Comparison of ENCODE assay signal across 8 mouse cellular contexts in genomic region chr11:57467159-57468110, GRCm38 (mm10). TPM values are rescaled to one million over a fixed set of nuclear protein-coding genes. Genes with fewer than 3 reads are reported as not detected.
DNase-seq lines count a peak whose midpoint lies in the region; ATAC-seq lines count a peak whose summit lies in the region.

No protein-coding gene starts in this region.

- H3K9ac ChIP-seq in forebrain, embryonic 15.5 days (replicated peaks) = peak overlapping the region; percentile 34; the same call in 1 of the 2 replicates

- ATAC-seq in forebrain, embryonic 15.5 days (replicated peaks) = peak; percentile 94
- peak; percentile 80 to 82 for ATAC-seq in hematopoietic stem cell, adult 5-6 weeks (replicated peaks in 1 of 2; ENCODE audit: insufficient read depth in 1 of 2, low FRiP score in 2 of 2, low TSS enrichment in 1 of 2, low read depth in 1 of 2, poor library complexity in 2 of 2, severe bottlenecking in 2 of 2)

- H3K27me3 ChIP-seq in forebrain, embryonic 15.5 days = no peaks in the 10 kb centered on the region

- H3K4me2 ChIP-seq in forebrain, embryonic 15.5 days (replicated peaks) = no peak overlapping the region

- no peaks in the 10 kb centered on the region for H3K36me3 ChIP-seq in forebrain, embryonic 15.5 days

- no peaks in the 10 kb centered on the region for H3K9me3 ChIP-seq in forebrain, embryonic 15.5 days

- 56% methylated on average over 23 of the region's 23 CpGs for WGBS in forebrain, embryonic 15.5 days

- peak; percentile 63 for DNase-seq in Muller cell, postnatal 12 days (ENCODE audit: inconsistent ontology term)
- DNase-seq in c-Kit-positive CD71-positive TER-119-positive erythroid progenitor cells, embryonic 14.5 days (ENCODE audit: low spot score) = peak; percentile 41
- peak; percentile 34 for DNase-seq in layer of hippocampus, adult 9-11 months
- peak; percentile 73 for DNase-seq in lung, postnatal 14 days
- DNase-seq in retina, postnatal 1 day = peak; percentile 87
- DNase-seq in urinary bladder, postnatal 25 days (ENCODE audit: low spot score) = peak; percentile 62

- H3K4me3 ChIP-seq in forebrain, embryonic 15.5 days = no peak overlapping the region

- H3K4me1 ChIP-seq in forebrain, embryonic 15.5 days = peaks cover 5% of the 10 kb centered on the region; the same call in 1 of the 2 replicates

- H3K27ac ChIP-seq in forebrain, embryonic 15.5 days (replicated peaks) = no peak overlapping the region

RNA-seq across cellular contexts. Expression of gene Fam114a2, which starts 51.0 kb away (rescaled TPM):
- polyA plus RNA-seq in forebrain, embryonic 15.5 days (2015; fragmentation: Nextera tagmentation; extraction: Ambion mirVana) = 107 and 111 TPM in 2 replicates
- 49.3 and 51.9 TPM in 2 replicates for total RNA-seq in hematopoietic stem cell, adult 5-6 weeks (2017)

RNA-seq across cellular contexts. Expression of gene Mfap3, which starts 51.0 kb away (rescaled TPM):
- 71.7 and 75.5 TPM in 2 replicates for polyA plus RNA-seq in forebrain, embryonic 15.5 days (2015; fragmentation: Nextera tagmentation; extraction: Ambion mirVana)
- 28.2 and 33.5 TPM in 2 replicates for total RNA-seq in hematopoietic stem cell, adult 5-6 weeks (2017)

Comparison
In these comparisons a context has a peak if more than half of its experiments do, and no peak if none do; other contexts are left out.
1. DNase-seq: peak in every context shown above with its lines; median percentile 87 in retina, postnatal 1 day; 73 in lung, postnatal 14 days; 63 in Muller cell, postnatal 12 days; 62 in urinary bladder, postnatal 25 days; 41 in c-Kit-positive CD71-positive TER-119-positive erythroid progenitor cells, embryonic 14.5 days; 34 in layer of hippocampus, adult 9-11 months.